Mouse (Mus musculus) cerebellum, adult 2 months (tissue): ENCODE data around the gene Ranbp2. TPM values are rescaled to one million over a fixed set of nuclear protein-coding genes. Genes with fewer than 3 reads are reported as not detected.
"Not testable (repeated sequence)": the region's sequence is repeated elsewhere in the genome, so short reads cannot be mapped to it uniquely, and the experiment has no call there.

Experiments used
- DNase-seq, 2 experiments: peaks; one replicate each; pipeline ENCODE4 v3.0.0; 2021
- H3K27ac ChIP-seq: fragments of 200-500 bp; 2 replicates; pipeline ENCODE4 v1.5.1; 2012; ENCODE audit warnings: low read length, control low read depth, inconsistent platforms; ENCODE audit not compliant: insufficient read depth
- H3K27me3 ChIP-seq: fragments of 200-500 bp; 2 replicates; pipeline ENCODE4 v1.6.1; 2012; ENCODE audit warnings: inconsistent platforms, mild to moderate bottlenecking, low read length, moderate library complexity; ENCODE audit not compliant: control insufficient read depth, insufficient read depth
- H3K4me1 ChIP-seq: fragments of 200-500 bp; 2 replicates; pipeline ENCODE4 v1.6.1; 2011; ENCODE audit warnings: low read length; ENCODE audit not compliant: control insufficient read depth, insufficient read depth
- H3K4me3 ChIP-seq: fragments of 200-500 bp; replicated peaks from 2 replicates; pipeline ENCODE3; 2011; ENCODE audit warnings: mild to moderate bottlenecking, low read depth, low read length, control low read depth; ENCODE audit not compliant: insufficient read depth
- CTCF ChIP-seq: fragments of 200-500 bp; IDR thresholded peaks from 2 replicates; pipeline ENCODE4 v1.5.1; 2011; ENCODE audit warnings: low read depth, mild to moderate bottlenecking, control low read depth, low read length, moderate library complexity, borderline replicate concordance; ENCODE audit not compliant: insufficient read depth
- POLR2A ChIP-seq: fragments of 200-500 bp; IDR thresholded peaks from 2 replicates; pipeline ENCODE4 v1.6.1; 2011; ENCODE audit warnings: low read length, control low read depth, borderline replicate concordance; ENCODE audit not compliant: insufficient read depth
- WGBS: fragments of 180-500 bp; shearing (Covaris S2); methylation state at CpG from one replicate; pipeline ENCODE4 v1.1.7; 2018; 5-methylcytosine and 5-hydroxymethylcytosine counted together
- polyA plus RNA-seq: library from polyadenylated mRNA; depleted of rRNA; stranded (reverse); fragments of >200 nt; gene quantifications from 2 replicates; pipeline ENCODE4 v1.2.3, GENCODE M21; 2012; rRNA removed

Ranbp2 gene
- polyA plus RNA-seq, 1 experiment = 17.3 TPM

DNA sequence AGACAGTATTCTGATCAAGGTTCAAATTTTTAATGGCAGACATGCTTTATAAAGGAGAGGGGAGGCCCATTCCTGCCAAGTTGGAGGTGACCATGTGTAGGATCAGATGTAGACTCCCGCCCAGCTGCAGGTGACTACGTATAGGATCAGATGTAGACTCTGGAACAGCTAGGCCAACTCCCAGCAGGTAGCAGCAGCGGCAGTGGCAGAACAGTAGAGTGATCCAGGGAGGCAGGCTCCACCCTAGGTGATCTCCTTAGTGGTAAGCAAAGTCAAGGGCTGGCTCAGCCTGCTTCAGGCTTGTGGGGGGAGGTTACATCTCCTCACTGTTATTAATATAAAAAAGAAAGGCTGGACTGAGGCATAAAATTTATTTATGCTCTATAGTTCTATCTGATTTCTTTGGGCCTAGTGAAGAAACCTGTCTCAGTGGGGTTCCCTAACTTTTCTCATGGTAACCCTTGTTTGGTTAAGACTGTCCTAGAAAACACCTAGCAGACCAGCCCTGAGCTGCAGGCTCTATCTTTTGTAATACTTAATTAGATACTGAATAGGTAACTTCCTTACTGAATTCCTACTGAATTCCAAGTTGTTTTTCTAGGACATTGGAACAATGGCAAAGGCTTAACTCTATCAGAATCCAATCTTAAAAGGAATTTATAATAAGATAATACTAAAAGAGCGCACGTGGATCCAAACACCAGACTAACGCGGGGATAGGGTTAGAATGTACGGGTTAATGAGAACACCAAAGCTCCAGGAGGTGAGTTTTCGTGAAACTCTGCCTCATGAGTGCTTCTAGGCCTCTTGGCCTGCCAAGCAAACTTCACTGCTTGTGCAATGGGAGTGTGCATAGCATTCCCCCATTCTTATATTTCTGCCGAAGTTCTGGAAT is 84.4 kb downstream of the Ranbp2 start:
- TF ChIP-seq POLR2A (no peak), CTCF (no peak)
- no peak for DNase-seq
- Histone ChIP-seq H3K27ac (no peak overlapping the region), H3K4me1 (no peaks in the 10 kb centered on the region), H3K4me3 (no peak overlapping the region), H3K27me3 (no peaks in the 10 kb centered on the region)
- 83% methylated on average over 10 of the region's 10 CpGs for WGBS

DNA sequence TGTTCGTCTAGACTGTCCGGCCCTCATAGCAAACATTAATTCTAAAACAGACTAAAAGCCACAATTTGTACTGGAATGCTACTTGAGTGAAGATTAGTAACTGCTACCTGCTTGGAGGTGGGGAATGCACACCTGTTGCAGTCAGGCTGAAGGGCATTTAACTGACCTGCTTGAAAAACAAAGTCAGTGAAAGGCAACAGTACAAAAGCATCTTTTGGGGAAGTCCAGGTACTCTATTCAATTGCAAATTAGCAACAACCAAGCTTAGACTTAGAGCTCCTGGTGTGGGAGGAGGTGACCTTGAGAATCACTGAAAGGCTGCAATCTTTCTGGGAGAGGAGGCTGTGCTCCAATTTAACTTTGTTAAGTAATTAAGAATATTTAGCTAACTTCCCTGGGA is 85.5 kb downstream of the Ranbp2 start:
- Histone ChIP-seq H3K4me1 (no peaks in the 10 kb centered on the region), H3K27me3 (no peaks in the 10 kb centered on the region), H3K27ac (no peak overlapping the region), H3K4me3 (no peak overlapping the region)
- TF ChIP-seq CTCF (no peak), POLR2A (no peak)
- 95% methylated on average over 2 of the region's 2 CpGs for WGBS
- DNase-seq = no peak

DNA sequence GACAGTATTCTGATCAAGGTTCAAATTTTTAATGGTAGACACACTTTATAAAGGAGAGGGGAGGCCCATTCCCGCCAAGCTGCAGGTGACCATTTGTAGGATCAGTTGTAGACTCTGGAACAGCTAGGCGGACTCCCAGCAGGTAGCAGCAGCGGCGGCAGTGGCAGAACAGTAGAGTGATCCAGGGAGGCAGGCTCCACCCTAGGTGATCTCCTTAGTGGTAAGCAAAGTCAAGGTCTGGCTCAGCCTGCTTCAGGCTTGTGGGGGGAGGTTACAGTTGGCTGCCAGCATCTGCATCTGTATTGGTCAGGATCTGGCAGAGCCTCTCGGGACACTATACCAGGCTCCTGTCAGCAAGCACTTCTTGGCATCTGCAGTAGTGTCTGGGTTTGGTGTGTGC is 89.6 kb downstream of the Ranbp2 start:
- not testable (repeated sequence) for H3K4me1 ChIP-seq, DNase-seq, H3K4me3 ChIP-seq, H3K27me3 ChIP-seq, H3K27ac ChIP-seq
- 82% methylated on average over 5 of the region's 5 CpGs for WGBS

DNA sequence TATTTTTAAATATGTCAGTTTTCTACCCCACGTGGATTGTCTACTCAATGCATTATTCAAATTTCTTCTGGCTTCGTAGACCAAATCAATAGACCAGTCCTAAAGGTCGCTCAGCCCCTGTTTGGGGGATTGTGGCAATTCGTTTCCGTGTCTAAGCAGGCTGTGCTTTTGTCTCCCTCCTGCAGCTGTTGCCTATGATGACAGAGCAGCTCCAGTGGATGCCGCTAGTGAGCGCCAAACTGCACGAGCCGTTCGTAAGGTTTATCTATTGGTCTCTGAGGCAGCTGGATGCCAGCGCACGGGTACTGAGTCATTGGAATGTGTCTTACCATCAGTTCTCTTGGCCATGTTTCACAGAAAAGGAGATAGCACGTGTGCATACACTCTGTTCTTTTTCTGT is 93.9 kb downstream of the Ranbp2 start:
- no peak overlapping the region for H3K27ac ChIP-seq
- no peaks in the 10 kb centered on the region for H3K4me1 ChIP-seq
- H3K4me3 ChIP-seq = no peak overlapping the region
- 65% methylated on average over 13 of the region's 13 CpGs for WGBS
- no peaks in the 10 kb centered on the region for H3K27me3 ChIP-seq
- no peak for TF ChIP-seq POLR2A
- no peak for TF ChIP-seq CTCF
- no peak for DNase-seq

Other genes starting within 250 kb of the Ranbp2 start
- gene AW822073, start 222.0 kb upstream of the Ranbp2 start, polyA plus RNA-seq = not detected in 2 replicates
- not detected in 2 replicates for gene Duxf3, start 214.2 kb upstream of the Ranbp2 start, polyA plus RNA-seq
- gene Gm4981, start 210.2 kb upstream of the Ranbp2 start, polyA plus RNA-seq = 0.05 TPM in 1 of 2 replicates, not detected in the other
- gene Gcc2, start 191.4 kb upstream of the Ranbp2 start, polyA plus RNA-seq = 59.9 and 63.8 TPM in 2 replicates
- 16.5 and 17.4 TPM in 2 replicates for gene Lims1, start 123.5 kb upstream of the Ranbp2 start, polyA plus RNA-seq
- 1.3 TPM in 2 replicates for gene Ccdc138, start 51.0 kb downstream of the Ranbp2 start, polyA plus RNA-seq
- gene Edar, start 228.7 kb downstream of the Ranbp2 start, polyA plus RNA-seq = 0.08 and 0.13 TPM in 2 replicates